Mouse (Mus musculus) neural tube, embryonic 14.5 days (tissue): ENCODE results near the gene Agap1. TPM values are rescaled to one million over a fixed set of nuclear protein-coding genes. Genes with fewer than 3 reads are reported as not detected.

ENCODE experiments used
- ATAC-seq: fragments of 200-750 bp; cut with Nextera tagmentation; 2 replicates; pipeline ENCODE4 v1.8.0; 2017; ENCODE audit warnings: low read depth, mild to moderate bottlenecking, moderate TSS enrichment, moderate library complexity
- H3K27ac ChIP-seq: fragments of 300-500 bp; sonication (generic); 2 replicates; pipeline ENCODE4 v1.5.1; 2014; ENCODE audit warnings: low read depth, mild to moderate bottlenecking, control low read depth, low read length, moderate library complexity, mixed read lengths
- H3K27me3 ChIP-seq: fragments of 300-500 bp; sonication (generic); 2 replicates; pipeline ENCODE4 v1.6.1; 2014; ENCODE audit warnings: low read length; ENCODE audit not compliant: control insufficient read depth, insufficient read depth
- H3K36me3 ChIP-seq: fragments of 300-500 bp; sonication (generic); 2 replicates; pipeline ENCODE4 v1.6.1; 2014; ENCODE audit warnings: low read length, mixed read lengths; ENCODE audit not compliant: control insufficient read depth, insufficient read depth
- H3K4me1 ChIP-seq: fragments of 300-500 bp; sonication (generic); 2 replicates; pipeline ENCODE4 v1.6.1; 2014; ENCODE audit warnings: low read length; ENCODE audit not compliant: control insufficient read depth, insufficient read depth
- H3K4me2 ChIP-seq: fragments of 300-500 bp; sonication (generic); 2 replicates; pipeline ENCODE4 v1.6.1; 2014; ENCODE audit warnings: mild to moderate bottlenecking, low read depth, low read length, control low read depth
- H3K4me3 ChIP-seq: fragments of 300-500 bp; sonication (generic); 2 replicates; pipeline ENCODE4 v1.5.1; 2014; ENCODE audit warnings: low read depth, low read length, control low read depth, mixed read lengths
- H3K9ac ChIP-seq: fragments of 300-500 bp; sonication (generic); replicated peaks from 2 replicates; pipeline ENCODE4 v1.6.1; 2014; ENCODE audit warnings: low read depth, mild to moderate bottlenecking, control low read depth, low read length, mixed read lengths
- H3K9me3 ChIP-seq: fragments of 300-500 bp; sonication (generic); 2 replicates; pipeline ENCODE4 v1.6.1; 2016; ENCODE audit warnings: low read length; ENCODE audit not compliant: control insufficient read depth
- WGBS: fragments of 180-500 bp; shearing (Covaris S2); extraction: QIAGEN DNeasy Blood & Tissue Kit; methylation state at CpG from one replicate; pipeline ENCODE4 v1.1.7; 2014; 5-methylcytosine and 5-hydroxymethylcytosine counted together
- polyA plus RNA-seq: library from polyadenylated mRNA; unstranded; fragments of >200 nt; fragmentation: Nextera tagmentation; extraction: Ambion mirVana; gene quantifications from 2 replicates; pipeline ENCODE4 v1.2.1, GENCODE M21; 2014

Agap1 gene
- polyA plus RNA-seq = 66.6 and 76.4 TPM in 2 replicates

DNA sequence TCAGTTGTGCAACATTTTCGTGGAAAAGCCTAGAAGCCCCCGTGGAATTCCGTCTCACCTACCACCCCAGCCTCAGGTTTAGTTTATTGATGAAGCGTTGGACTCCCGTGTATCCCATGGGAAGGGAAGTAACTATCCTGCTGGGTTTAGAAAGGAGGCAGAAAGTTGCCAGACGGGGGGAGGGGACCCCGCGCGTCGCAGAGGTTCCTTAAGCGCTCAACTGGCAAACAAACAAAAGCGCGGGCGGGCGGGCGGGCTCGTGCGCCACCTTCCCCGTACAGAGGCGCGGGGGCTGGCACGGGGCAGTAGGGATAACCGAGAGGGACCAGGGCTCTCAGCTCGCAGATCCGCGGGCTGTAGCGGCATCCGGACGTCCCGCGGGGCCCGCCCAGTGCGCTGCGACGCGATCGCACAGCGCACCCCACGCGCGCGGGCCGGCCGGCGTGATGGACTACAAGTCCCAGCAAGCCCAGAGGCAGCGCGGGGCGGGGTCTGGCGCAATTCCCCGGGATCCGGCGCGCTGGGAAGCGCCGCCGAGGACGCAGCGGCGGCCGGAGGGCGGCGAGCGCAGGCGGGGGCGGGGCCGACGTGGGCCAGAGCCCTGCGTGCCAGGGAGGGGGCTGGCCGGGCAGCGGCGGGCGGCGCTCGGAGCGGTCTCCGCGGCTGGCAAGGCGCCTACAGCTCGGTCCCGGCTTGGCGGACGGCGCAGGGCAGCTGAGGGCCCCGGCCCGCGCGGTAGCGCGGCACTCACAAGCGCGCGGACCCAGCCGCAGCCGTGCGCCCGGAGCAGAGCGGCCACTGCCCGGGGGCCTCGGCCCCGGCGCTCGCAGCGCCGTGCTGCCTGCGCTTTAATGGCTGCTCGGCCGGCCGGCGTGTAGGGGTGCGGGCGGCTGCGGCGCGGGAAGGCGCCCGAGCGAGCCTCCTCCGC lies at the start of gene Agap1:
Agap1 (plus strand) TSS at position 611 of the 928 bp plus-strand sequence.
- Histone ChIP-seq H3K4me1 (peaks cover 16% of the 10 kb centered on the region), H3K27me3 (no peaks in the 10 kb centered on the region), H3K9me3 (no peaks in the 10 kb centered on the region), H3K9ac (peak within 1 kb of the TSS; percentile 92), H3K36me3 (no peaks in the 10 kb centered on the region), H3K27ac (peak within 1 kb of the TSS; percentile 88), H3K4me3 (peak within 1 kb of the TSS; percentile 78), H3K4me2 (peak within 1 kb of the TSS; percentile 91)
- ATAC-seq = peak; percentile 91
- under 1% methylated on average over 97 of the region's 118 CpGs for WGBS

DNA sequence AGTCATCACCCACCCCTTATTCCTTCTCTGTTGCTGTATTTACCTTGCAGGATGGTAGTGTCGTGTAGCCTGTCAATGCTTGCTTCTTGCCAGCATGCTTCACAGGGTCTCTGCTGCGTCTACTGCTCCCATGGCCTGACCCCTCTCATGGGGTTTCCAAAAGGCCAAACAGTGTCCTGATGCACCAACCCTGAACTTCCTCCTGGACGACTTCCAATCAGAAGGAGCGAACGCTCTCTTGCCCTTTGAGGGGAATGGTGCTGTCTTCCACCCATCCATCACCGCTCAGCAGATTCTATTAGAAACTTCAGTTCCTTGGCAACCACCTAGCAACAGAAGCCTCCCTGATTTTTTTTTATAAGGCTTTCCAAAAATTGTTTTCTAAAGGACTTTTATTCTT lies 48.6 kb upstream of the Agap1 start:
- Histone ChIP-seq H3K4me3 (no peak overlapping the region), H3K27ac (no peak overlapping the region), H3K36me3 (no peaks in the 10 kb centered on the region), H3K9ac (no peak overlapping the region), H3K4me1 (no peaks in the 10 kb centered on the region), H3K4me2 (no peak overlapping the region), H3K9me3 (no peaks in the 10 kb centered on the region), H3K27me3 (no peaks in the 10 kb centered on the region)
- no peak for ATAC-seq
- 40% methylated on average over 6 of the region's 6 CpGs for whole genome bisulfite sequencing

DNA sequence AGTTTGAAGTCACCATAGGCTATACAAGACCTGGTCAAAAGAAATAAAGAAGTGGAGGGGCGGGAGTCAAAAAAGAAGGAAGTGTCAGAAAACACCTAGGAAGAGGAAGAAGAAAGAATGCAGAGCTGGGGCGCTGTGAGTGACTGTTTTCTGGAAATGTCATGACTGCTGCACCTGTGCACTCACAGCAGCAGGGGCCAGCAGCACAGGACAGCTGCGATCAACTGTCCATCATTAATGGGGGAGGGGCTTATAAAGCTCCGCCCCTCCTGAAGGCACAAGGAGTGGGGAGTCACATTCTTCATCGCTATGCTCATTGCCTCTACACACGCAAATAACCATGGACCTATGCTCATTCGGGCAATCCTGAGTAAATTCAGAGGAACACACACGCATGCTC lies 46.6 kb upstream of the Agap1 start:
- Histone ChIP-seq H3K36me3 (no peaks in the 10 kb centered on the region), H3K4me2 (no peak overlapping the region), H3K27me3 (no peaks in the 10 kb centered on the region), H3K27ac (no peak overlapping the region), H3K9me3 (no peaks in the 10 kb centered on the region), H3K9ac (no peak overlapping the region), H3K4me3 (no peak overlapping the region), H3K4me1 (no peaks in the 10 kb centered on the region)
- WGBS = 86% methylated on average over 8 of the region's 8 CpGs
- ATAC-seq = no peak

DNA sequence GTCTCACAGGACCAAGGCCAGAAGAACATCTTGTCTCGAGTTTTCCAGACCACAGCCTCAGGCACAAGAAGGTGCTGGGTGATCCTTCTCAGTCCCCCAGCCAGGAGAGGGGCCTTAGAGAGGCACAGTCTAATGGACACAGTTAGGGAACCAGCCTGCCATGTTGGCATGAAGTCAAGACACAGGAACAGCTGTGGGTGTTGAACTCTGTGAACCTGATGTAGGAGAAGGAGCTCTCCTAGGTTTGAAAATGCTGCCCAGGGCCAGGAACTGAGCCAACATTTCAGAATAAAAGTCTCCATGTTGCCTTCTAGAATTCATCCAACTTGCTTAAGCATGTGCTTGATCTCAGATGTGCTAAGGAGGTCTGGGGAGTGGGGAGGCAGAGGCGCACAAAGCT lies 41.5 kb upstream of the Agap1 start:
- Histone ChIP-seq H3K27ac (no peak overlapping the region), H3K4me3 (no peak overlapping the region), H3K4me1 (no peaks in the 10 kb centered on the region), H3K27me3 (no peaks in the 10 kb centered on the region), H3K9ac (no peak overlapping the region), H3K9me3 (no peaks in the 10 kb centered on the region), H3K36me3 (no peaks in the 10 kb centered on the region), H3K4me2 (no peak overlapping the region)
- WGBS = 76% methylated on average over 2 of the region's 2 CpGs
- no peak for ATAC-seq

DNA sequence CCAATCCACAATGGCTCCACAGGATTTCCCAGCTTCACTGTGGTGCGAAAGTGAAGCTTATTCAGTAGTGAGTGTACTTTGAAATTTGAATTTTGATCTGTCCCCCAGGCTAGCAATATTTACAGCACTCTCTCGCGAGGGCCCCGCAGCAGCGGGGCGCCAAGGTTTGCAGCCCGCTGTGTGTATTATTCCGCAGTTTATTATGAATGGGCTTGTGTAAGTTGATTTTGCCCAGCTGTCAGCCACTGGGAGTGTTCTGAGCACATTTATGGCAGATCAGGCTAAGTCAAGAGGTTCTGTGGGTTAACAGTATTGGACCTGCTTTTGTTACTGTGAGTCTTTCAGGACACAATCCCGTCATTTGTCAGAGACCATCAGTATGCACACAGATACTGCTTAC lies 40.0 kb upstream of the Agap1 start:
- 47% methylated on average over 9 of the region's 9 CpGs for WGBS
- Histone ChIP-seq H3K4me2 (no peak overlapping the region), H3K4me3 (no peak overlapping the region), H3K36me3 (no peaks in the 10 kb centered on the region), H3K9me3 (no peaks in the 10 kb centered on the region), H3K4me1 (no peaks in the 10 kb centered on the region), H3K27ac (no peak overlapping the region), H3K27me3 (no peaks in the 10 kb centered on the region), H3K9ac (no peak overlapping the region)
- no peak for ATAC-seq

DNA sequence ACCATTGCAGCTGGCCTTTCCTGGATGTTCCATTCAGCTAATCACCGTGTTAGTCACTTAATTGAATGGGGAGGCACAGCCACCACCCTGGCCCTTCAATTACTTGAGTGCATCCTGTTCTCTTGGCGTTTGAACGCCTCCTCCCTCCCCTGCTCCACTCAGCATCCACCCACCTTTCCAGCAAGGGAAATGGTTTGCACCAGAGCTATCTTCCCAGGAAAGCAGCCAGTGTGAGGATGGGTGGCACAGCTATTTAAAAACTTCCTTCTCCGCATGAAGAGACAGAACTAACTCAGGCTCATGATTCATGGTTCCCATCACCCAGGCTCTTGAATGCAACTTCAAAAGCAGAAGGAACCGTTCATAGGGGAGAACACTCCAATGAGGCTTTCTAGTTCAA lies 37.7 kb upstream of the Agap1 start:
- Histone ChIP-seq H3K4me3 (no peak overlapping the region), H3K27ac (no peak overlapping the region), H3K4me1 (no peaks in the 10 kb centered on the region), H3K9me3 (no peaks in the 10 kb centered on the region), H3K9ac (no peak overlapping the region), H3K27me3 (no peaks in the 10 kb centered on the region), H3K4me2 (no peak overlapping the region), H3K36me3 (no peaks in the 10 kb centered on the region)
- WGBS = 18% methylated on average over 5 of the region's 5 CpGs
- ATAC-seq = no peak

DNA sequence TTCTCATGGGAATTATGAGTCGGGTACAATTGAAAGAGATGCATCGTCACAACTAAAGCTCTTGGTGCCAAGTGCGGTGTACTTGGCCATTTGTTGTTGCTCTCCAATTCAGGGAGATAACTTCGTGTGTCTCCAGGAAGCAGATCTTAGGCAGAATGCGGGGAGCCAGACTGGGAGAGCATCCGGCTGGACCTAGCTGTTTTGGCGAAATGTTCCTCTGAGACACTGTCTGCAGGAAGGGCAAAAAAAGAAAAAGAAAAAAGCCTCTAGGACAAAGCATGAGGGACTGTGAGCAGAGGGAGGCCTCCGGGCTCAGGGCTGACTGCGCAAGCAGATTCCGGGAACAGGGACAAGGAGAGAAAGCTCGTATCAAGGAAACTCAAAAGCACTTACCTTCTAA lies 34.0 kb upstream of the Agap1 start:
- whole genome bisulfite sequencing = 76% methylated on average over 11 of the region's 11 CpGs
- no peaks in the 10 kb centered on the region for H3K9me3 ChIP-seq
- H3K4me2 ChIP-seq = no peak overlapping the region
- no peak for ATAC-seq
- H3K9ac ChIP-seq = no peak overlapping the region
- H3K27ac ChIP-seq = no peak overlapping the region
- no peaks in the 10 kb centered on the region for H3K27me3 ChIP-seq
- no peak overlapping the region for H3K4me3 ChIP-seq
- H3K4me1 ChIP-seq = no peaks in the 10 kb centered on the region
- H3K36me3 ChIP-seq = no peaks in the 10 kb centered on the region

DNA sequence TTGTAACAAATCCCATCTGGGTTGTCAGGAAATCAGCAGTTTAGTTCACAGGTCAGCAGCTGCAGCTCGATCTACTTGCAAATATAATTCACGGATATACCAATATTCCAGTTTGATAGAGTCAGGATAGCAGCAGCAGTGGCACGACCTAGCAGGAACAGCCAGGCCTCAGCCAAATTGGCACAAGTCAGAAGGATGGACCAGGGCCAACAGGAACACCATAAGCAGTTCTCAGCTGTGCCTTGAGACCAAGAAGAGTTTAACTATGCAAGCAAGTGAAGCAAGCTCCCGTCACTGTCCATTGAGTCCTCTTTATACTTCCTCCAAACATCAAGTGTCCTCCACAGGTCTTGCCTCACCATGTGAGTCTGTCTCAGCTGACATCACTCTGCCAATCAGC lies 33.2 kb upstream of the Agap1 start:
- Histone ChIP-seq H3K27me3 (no peaks in the 10 kb centered on the region), H3K9ac (no peak overlapping the region), H3K4me2 (no peak overlapping the region), H3K9me3 (no peaks in the 10 kb centered on the region), H3K4me3 (no peak overlapping the region), H3K27ac (no peak overlapping the region), H3K4me1 (no peaks in the 10 kb centered on the region), H3K36me3 (no peaks in the 10 kb centered on the region)
- WGBS = 69% methylated on average over 4 of the region's 4 CpGs
- ATAC-seq = no peak

DNA sequence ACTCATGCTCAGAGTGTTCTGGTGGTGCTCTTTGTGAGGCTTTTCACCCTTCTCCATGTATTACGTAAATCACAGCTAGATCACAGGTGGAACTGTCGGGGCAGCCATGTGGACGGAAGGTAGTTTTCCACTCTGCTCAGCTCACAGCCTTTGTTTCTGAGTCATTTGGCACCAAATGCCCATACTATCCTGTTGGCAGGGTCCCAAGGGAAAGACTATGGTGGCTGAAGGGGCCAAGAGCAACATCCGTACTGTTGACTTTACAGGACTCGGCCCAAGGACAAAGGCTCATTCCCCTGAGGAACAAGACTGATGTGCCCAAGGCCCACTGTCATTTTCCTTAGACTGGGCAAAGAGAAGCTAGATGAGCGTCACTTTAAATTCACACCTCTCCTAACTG lies 30.0 kb upstream of the Agap1 start:
- H3K27ac ChIP-seq = no peak overlapping the region
- no peaks in the 10 kb centered on the region for H3K27me3 ChIP-seq
- no peak overlapping the region for H3K9ac ChIP-seq
- no peak overlapping the region for H3K4me3 ChIP-seq
- WGBS = 66% methylated on average over 6 of the region's 6 CpGs
- H3K4me2 ChIP-seq = no peak overlapping the region
- ATAC-seq = no peak
- no peaks in the 10 kb centered on the region for H3K4me1 ChIP-seq
- no peaks in the 10 kb centered on the region for H3K9me3 ChIP-seq
- no peaks in the 10 kb centered on the region for H3K36me3 ChIP-seq
